Mouse (Mus musculus) G1E (cell line): ENCODE measurements around the gene Ntrk3. TPM values are rescaled to one million over a fixed set of nuclear protein-coding genes. Genes with fewer than 3 reads are reported as not detected.

Experiments used
- ATAC-seq: 2 replicates; pipeline ENCODE4 v1.8.0; 2016; ENCODE audit warnings: mild to moderate bottlenecking; ENCODE audit not compliant: insufficient number of reproducible peaks, poor library complexity, low FRiP score, severe bottlenecking; ENCODE audit errors: extremely low read depth
- DNase-seq: peaks from one replicate; pipeline ENCODE4 v3.0.0; 2012; ENCODE audit warnings: low spot score
- H3K27me3 ChIP-seq: 2 replicates; pipeline ENCODE4 v1.6.1; 2012; ENCODE audit warnings: mild to moderate bottlenecking, low read length, inconsistent platforms; ENCODE audit not compliant: insufficient read depth
- H3K36me3 ChIP-seq: replicated peaks from 2 replicates; pipeline ENCODE3; 2012; ENCODE audit warnings: mild to moderate bottlenecking, inconsistent platforms
- H3K4me1 ChIP-seq: 2 replicates; pipeline ENCODE4 v1.6.1; 2012; ENCODE audit warnings: low read depth, low read length, inconsistent platforms, mixed read lengths; ENCODE audit not compliant: insufficient read depth
- H3K4me3 ChIP-seq: 2 replicates; pipeline ENCODE4 v1.5.1; 2012; ENCODE audit warnings: low read depth, mild to moderate bottlenecking, inconsistent platforms, low read length, moderate library complexity, mixed read lengths
- H3K9me3 ChIP-seq: replicated peaks from 2 replicates; pipeline ENCODE4 v1.6.1; 2012; ENCODE audit warnings: inconsistent platforms
- CTCF ChIP-seq: IDR thresholded peaks from 2 replicates; pipeline ENCODE4 v1.5.1; 2012; ENCODE audit warnings: low read depth, low read length, inconsistent platforms, mixed read lengths
- GATA1 ChIP-seq: IDR thresholded peaks from 2 replicates; pipeline ENCODE4 v1.6.1; 2012; ENCODE audit warnings: borderline replicate concordance, low read length, inconsistent platforms, mixed read lengths
- GATA2 ChIP-seq: IDR thresholded peaks from 2 replicates; pipeline ENCODE4 v1.6.1; 2012; ENCODE audit warnings: low read depth, low read length, inconsistent platforms, borderline replicate concordance
- POLR2AphosphoS5 ChIP-seq: IDR thresholded peaks from 2 replicates; pipeline ENCODE4 v1.6.1; 2012; ENCODE audit warnings: low read depth, low read length, inconsistent platforms; ENCODE audit not compliant: insufficient replicate concordance
- TAL1 ChIP-seq: conservative IDR thresholded peaks from 2 replicates; pipeline ENCODE4 v1.6.1; 2012; ENCODE audit warnings: low read depth, low read length, inconsistent platforms, mixed read lengths
- polyA plus RNA-seq: library from polyadenylated mRNA; stranded (reverse); fragments of >175 nt; gene quantifications from 2 replicates; pipeline ENCODE4 v1.2.3, GENCODE M21; 2012
- total RNA-seq, 2 experiments: library from RNA; stranded (forward) in 1 of 2; stranded (reverse) in 1 of 2; fragments of 200-1000 nt in 1 of 2; fragments of >200 nt in 1 of 2; fragmentation: Nextera tagmentation in 1 of 2; gene quantifications; 2 replicates each; pipeline ENCODE4 v1.2.3; 2014 to 2017

Gene Ntrk3
- total and polyA plus RNA-seq, 3 experiments: 0.27 TPM; not detected in 2

DNA sequence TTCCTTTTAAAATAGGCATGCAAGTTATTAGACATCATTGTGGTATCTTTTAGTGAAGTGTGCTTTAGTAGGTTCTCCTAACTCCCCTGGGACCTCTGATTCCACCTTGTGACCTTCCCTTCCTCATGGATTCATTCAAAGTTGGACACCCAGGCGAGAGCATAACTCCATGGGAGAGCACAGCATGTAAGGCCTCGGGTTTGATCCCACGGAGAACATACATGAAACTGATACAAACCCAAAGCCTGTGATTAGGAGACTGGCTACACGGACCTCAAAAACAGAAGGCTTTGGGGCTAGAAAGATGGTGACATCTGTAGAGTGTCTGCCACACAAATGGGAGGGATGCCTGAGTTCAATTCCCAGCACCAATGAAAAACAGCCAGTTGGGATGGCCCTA lies 15.1 kb upstream of the Ntrk3 start:
- H3K36me3 ChIP-seq: no peaks in the 10 kb centered on the region
- peaks cover 11% of the 10 kb centered on the region for H3K27me3 ChIP-seq
- H3K9me3 ChIP-seq: no peaks in the 10 kb centered on the region
- H3K4me1 ChIP-seq: no peaks in the 10 kb centered on the region
- no peak overlapping the region for H3K4me3 ChIP-seq
- TF ChIP-seq TAL1 (no peak), POLR2AphosphoS5 (no peak), GATA1 (no peak), GATA2 (no peak), CTCF (no peak)
- no peak for ATAC-seq
- no peak for DNase-seq

DNA sequence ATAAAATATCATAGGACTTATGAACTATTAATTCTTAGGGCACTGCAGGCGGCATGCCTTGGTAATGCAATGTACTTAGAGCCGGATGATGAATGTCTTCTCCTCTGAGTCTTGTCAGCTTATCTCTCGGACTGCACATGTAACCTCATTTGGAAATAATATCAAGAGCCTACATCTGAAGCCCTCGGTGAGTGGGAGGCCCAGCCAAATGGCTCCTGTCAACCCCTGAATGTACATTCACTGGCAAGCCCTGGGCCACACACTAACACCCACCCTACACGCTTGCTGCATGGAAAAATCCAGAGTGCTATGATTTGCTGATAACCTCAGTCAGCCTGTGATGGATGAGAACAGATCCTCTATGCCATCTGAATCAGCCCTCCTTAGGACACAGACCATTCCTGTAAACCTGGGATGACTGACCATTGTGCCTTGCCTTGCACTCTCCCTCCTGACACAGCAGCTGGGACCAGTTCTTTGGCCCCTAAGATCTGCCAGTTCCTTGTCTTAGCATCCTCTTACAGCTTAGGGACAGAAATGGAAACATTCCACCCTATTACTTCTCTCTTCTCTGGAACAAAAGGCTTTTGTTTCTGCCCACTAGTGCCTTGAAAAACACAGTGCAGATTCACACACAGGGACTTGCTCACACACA lies 6.0 kb upstream of the Ntrk3 start:
- Histone ChIP-seq H3K36me3 (no peaks in the 10 kb centered on the region), H3K27me3 (no peaks in the 10 kb centered on the region), H3K4me1 (no peaks in the 10 kb centered on the region), H3K4me3 (no peak overlapping the region), H3K9me3 (no peaks in the 10 kb centered on the region)
- TF ChIP-seq GATA1 (no peak), TAL1 (no peak), CTCF (no peak), POLR2AphosphoS5 (no peak), GATA2 (no peak)
- DNase-seq: no peak
- ATAC-seq: no peak

DNA sequence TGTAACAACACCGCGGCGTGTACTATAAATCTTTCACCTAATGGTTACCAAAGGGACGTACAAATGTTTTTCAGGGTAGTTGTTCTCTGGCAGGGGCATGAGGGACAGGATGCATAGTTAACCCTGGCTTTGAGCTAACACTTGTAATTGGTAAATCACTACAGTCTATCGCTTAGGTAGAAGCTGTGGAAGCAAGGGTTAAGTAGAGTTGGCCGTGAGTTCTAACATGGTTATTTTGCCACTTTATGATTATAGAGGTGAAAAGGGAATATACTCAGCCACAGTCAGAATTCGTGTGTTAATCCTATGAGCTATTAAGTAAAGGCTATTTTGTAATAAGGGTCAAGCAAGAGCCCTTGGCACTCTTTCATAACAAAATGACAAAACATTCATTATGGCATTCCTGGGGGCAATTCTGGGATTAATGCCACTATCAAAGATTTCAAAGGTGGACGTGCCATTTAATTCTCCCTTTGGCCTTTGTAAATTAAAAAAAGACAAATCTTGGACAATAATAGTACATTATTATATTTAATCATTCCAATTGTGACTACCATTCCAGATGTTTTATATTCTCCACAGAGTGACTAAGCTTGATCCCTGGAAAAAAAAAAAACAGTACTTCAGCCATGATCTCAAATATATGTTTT lies 1.7 kb upstream of the Ntrk3 start:
- H3K4me1 ChIP-seq: no peaks in the 10 kb centered on the region
- no peak overlapping the region for H3K4me3 ChIP-seq
- 0 out of 2 replicates have a peak, but pooled peaks cover 3% of the 10 kb centered on the region for H3K27me3 ChIP-seq
- DNase-seq (no peak), ATAC-seq (no peak)
- no peak for TF ChIP-seq TAL1
- no peak for TF ChIP-seq CTCF
- no peak for TF ChIP-seq GATA2
- no peak for TF ChIP-seq GATA1
- TF ChIP-seq POLR2AphosphoS5: no peak
- H3K9me3 ChIP-seq: no peaks in the 10 kb centered on the region
- H3K36me3 ChIP-seq: no peaks in the 10 kb centered on the region

DNA sequence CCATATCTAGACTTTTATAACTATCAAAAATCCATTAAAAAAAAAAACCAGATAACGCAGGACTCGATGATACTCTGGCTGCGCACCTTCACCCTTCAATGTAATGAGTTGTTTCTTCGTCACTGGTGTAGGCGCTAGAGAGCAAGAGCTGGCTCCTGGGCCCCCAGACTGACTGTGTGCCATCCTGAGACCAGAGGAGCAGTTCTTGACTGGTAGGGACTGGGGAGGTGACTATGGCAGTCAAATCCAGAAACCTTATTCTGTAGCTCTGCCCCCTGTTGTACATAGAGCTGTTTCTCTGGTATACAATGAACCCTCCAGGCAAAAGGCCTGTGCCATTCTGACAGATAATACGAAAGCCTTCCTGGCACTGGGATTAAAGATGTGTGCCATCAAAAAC lies 616 bp downstream of the Ntrk3 start:
- H3K27me3 ChIP-seq: 0 out of 2 replicates have a peak, but pooled peaks cover 3% of the 10 kb centered on the region
- ATAC-seq (no peak), DNase-seq (no peak)
- TF ChIP-seq TAL1 (no peak), CTCF (no peak)
- no peaks in the 10 kb centered on the region for H3K36me3 ChIP-seq
- H3K9me3 ChIP-seq: no peaks in the 10 kb centered on the region
- H3K4me3 ChIP-seq: no peak overlapping the region
- no peaks in the 10 kb centered on the region for H3K4me1 ChIP-seq

DNA sequence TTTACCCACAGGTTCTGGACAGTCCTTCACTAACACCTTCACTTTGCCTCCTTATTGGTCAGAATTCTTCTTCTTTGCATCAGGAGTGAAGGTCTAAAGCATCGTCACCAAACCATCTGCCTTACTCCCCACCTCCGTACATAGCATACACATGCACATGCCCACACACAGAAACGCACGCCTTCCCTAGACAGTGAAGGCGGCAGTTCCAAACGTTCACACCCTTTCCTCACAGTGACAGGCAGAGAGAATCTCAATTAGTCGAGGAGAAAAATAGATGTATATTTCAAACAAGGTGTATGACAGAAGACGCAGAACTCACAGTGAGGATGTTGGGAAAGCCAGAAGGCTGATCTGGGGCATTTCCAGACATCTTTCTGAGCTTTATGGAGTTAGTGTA lies 6.4 kb downstream of the Ntrk3 start:
- Histone ChIP-seq H3K27me3 (peaks cover 3% of the 10 kb centered on the region; the same call in 1 of the 2 replicates), H3K4me1 (no peaks in the 10 kb centered on the region), H3K4me3 (no peak overlapping the region), H3K9me3 (no peaks in the 10 kb centered on the region), H3K36me3 (no peaks in the 10 kb centered on the region)
- TF ChIP-seq GATA2: no peak
- TF ChIP-seq CTCF: no peak
- no peak for TF ChIP-seq POLR2AphosphoS5
- TF ChIP-seq GATA1: no peak
- no peak for TF ChIP-seq TAL1
- no peak for ATAC-seq
- no peak for DNase-seq

DNA sequence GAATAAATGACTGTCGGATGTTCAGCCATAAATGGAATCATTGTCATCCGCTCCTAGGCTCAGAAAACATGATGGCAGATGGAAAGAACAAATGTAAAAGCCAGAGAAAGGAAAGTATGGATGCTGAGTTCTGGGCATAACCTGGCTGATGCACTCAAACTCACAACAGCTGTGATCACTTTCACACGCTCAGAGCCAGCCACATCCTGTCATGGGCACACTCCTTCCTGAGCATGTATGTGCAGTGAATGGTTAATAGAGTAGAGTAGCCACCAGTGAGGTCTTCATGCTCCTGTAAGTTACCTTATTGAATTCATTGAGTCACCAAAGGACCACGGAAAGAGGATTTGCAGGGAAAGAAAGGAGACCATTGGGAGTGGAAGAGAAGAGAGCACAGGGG lies 13.2 kb downstream of the Ntrk3 start:
- H3K27me3 ChIP-seq: peaks cover 2% of the 10 kb centered on the region; the same call in 1 of the 2 replicates

More for the DNA sequence above, 13.2 kb downstream of the Ntrk3 start:
- Histone ChIP-seq H3K36me3 (no peaks in the 10 kb centered on the region), H3K4me3 (no peak overlapping the region), H3K4me1 (no peaks in the 10 kb centered on the region), H3K9me3 (no peaks in the 10 kb centered on the region)
- ATAC-seq (no peak), DNase-seq (no peak)
- no peak for TF ChIP-seq GATA2
- TF ChIP-seq POLR2AphosphoS5: no peak
- no peak for TF ChIP-seq TAL1
- TF ChIP-seq GATA1: no peak
- TF ChIP-seq CTCF: no peak
